Mouse (Mus musculus) gastrocnemius, adult 8-10 months (tissue): ENCODE data around the gene F7. TPM values are rescaled to one million over a fixed set of nuclear protein-coding genes. Genes with fewer than 3 reads are reported as not detected.

Source experiments
- DNase-seq, 2 experiments: peaks; one replicate each; pipeline ENCODE4 v3.0.0; 2022; ENCODE audit warnings: low spot score in 2 of 2
- total RNA-seq, 4 experiments: library from RNA; stranded (reverse); gene quantifications; 2 replicates each; pipeline ENCODE4 v1.2.4; 2022

F7 gene
- not detected for total RNA-seq

DNA sequence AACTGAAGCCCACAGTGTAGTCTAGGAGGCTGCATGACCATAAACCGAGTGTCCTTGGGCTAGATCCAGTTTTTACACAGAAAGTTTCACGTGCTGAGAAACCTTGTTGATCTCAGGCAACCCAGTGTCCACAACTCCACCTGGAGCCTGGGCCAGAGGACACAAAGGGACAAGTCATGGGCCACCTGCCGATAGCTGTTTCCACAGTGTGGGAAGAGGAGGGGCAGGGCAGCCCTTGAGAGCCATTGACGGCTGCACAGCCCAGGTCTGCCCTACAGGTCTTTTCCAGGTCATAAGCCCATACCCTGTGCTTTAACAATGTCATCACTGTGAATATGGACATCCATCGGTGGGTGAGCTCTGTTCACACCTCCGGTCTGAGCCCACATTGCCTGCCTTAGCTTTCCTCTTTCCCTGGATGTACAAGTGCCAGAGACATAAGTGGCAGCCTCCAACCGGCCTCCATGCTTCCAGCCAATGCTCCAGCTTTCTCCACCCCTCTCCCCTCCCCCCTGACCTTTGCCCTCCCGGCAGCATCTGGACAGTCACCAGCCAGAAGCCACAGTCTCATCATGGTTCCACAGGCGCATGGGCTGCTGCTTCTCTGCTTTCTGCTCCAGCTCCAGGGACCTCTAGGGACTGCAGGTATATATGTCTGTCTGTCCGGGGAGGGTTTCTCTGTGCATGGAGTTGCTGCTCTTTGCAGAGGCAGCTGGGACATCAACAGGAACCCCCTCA, at the start of gene F7:
TSS of gene F7 (plus strand) at position 548 of the 738 bp plus-strand sequence.
- no peak for DNase-seq

- no peak for DNase-seq
Observed at GRCm38 (mm10) chr8:12976290-12976689, 49.5 kb upstream of the F7 start.

- no peak for DNase-seq
Observed at GRCm38 (mm10) chr8:12976723-12977122, 49.1 kb upstream of the F7 start.

- DNase-seq: no peak
Observed at GRCm38 (mm10) chr8:12977325-12977724, 48.5 kb upstream of the F7 start.

GRCm38 (mm10) chr8:12978308-12978707, 47.5 kb upstream of the F7 start:
- DNase-seq: no peak

GRCm38 (mm10) chr8:12978726-12979125, 47.1 kb upstream of the F7 start:
- DNase-seq: peak; percentile 17 to 29

DNA sequence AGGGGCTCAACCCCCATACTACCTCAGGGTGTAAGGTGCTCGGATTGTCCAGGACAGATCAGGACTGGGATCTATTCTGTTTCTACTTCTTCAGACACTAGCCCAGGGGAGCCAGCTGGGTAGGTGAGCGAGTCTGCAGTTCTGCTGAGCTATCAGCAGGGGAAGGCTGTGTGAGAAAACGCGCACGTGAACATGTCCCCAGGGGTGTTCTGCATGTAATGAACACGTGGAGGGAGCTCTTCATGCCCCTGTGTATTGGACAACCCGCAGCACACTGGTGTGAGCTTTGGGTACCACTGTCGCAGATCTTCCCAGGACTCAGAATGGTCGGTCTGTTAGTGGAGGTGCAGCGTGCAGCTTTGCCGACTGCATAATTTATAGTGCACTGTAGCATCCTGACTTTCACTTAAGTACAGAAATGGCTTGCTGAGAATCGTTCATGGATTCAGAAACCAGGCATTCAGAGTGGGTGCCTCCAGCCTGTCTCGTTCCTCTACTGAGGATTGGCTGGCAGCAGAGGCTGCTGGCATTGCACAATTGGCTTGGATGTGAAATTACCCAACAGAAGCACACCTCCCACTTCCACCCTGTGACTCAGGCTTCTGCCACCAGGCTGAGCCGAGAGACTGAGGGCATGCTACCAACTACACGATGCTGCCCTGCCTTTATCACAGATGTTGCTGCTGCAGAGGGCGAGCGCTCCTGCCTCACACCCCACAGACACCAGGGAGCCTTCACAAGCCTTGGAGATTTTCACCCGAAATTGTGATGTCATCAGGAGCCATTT, 42.0 kb upstream of the F7 start:
- DNase-seq: no peak

DNA sequence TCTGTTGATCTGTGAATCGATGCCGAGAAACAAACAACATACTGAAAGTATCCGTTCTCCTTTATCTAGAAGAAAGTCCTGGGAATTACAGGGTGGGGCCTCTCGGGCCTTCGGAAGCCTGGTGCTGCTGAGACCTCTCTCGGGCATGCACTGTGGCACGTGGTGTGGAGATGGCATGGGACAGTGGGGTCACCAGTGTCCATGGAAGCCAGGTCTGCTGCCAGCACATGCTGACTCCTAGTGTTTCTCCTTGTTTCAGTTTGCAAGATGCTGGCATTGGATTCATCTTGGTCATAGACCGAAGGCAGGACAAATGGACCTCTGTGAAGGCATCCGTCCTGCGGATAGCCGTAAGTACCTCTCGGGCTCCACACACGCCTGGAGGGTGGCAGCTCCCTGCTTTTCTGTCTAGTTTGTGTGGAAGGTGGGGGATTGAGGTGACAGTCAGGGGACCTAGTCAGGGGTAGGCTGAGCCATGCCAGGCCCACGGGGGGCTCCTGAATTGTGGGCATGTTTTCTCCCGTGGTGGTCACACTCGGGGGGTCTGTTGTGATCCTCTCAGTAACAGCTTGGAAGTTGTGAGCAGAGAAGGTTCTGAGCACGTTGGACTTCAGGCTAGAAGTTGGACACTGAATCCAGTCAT, 41.1 kb upstream of the F7 start:
- no peak for DNase-seq

- no peak for DNase-seq
Observed at GRCm38 (mm10) chr8:12985259-12985658, 40.6 kb upstream of the F7 start.

DNA sequence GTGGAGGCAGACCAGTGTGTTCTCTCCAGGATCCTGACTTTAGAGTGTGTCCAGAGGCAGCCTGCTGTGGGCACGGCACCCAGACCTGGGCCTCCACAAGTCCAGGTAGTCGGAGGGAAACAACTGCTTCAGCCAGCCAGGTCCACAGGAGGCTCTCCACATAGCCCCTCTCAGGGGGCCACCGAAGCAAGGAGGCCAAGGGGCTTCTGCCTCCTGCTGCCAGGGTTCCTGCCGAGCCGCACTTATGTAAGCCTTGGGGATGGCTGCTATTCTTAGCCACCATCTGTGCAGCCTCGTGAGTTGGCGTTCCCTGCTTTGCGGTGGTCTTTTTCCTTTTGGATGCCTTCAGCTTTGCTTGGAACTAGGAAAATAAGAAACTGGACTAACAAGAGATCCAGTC, 38.3 kb upstream of the F7 start:
- no peak for DNase-seq

GRCm38 (mm10) chr8:12988722-12989430, 37.0 kb upstream of the F7 start:
- DNase-seq: peak in 1 of 2 experiments; percentile 16

- DNase-seq: no peak
Observed at GRCm38 (mm10) chr8:12991411-12991810, 34.4 kb upstream of the F7 start.

GRCm38 (mm10) chr8:12994468-12994867, 31.4 kb upstream of the F7 start:
- no peak for DNase-seq

DNA sequence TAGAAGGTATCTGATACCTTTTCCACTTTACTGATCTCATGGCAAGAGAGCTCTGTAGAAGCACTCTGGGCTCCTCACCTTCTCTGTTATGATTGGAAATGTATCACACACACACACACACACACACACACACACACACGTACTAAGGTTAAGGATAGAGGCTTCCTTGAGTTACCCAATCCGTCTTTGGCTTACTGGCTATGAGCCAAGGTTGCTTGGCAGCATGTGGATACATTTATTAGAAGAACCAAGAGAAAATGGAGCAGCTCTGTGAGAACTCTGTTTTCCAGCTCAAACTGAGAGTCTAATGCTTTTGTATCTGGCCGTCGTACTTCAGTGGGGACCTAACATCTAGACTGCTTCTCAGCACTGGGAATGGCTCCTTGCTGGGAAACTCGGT, 30.4 kb upstream of the F7 start:
- no peak for DNase-seq

GRCm38 (mm10) chr8:12996831-12997275, 29.0 kb upstream of the F7 start:
- peak; percentile 34 to 38 for DNase-seq

DNA sequence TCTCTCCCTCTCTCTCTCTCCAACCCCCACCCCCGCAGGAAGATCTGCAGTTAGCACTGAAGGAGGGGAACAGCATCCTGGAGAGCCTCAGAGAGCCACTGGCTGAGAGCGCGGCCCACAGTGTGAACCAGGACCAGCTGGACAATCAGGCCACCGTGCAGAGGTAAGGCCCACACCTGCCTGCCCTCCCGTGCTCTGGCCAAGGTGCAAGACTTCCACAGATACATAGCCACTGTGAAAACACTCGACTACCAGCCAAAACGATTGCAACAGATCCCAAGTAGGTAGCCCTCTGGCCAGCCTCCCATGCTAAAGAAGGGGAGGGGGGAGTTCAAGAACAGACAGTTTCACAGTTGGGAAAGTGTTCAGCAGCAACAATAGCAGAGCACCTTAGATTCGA, 27.5 kb upstream of the F7 start:
- DNase-seq: no peak

- no peak for DNase-seq
Observed at GRCm38 (mm10) chr8:12999793-13000192, 26.0 kb upstream of the F7 start.

GRCm38 (mm10) chr8:13007458-13007857, 18.4 kb upstream of the F7 start:
- no peak for DNase-seq

GRCm38 (mm10) chr8:13010313-13010712, 15.5 kb upstream of the F7 start:
- no peak for DNase-seq

DNA sequence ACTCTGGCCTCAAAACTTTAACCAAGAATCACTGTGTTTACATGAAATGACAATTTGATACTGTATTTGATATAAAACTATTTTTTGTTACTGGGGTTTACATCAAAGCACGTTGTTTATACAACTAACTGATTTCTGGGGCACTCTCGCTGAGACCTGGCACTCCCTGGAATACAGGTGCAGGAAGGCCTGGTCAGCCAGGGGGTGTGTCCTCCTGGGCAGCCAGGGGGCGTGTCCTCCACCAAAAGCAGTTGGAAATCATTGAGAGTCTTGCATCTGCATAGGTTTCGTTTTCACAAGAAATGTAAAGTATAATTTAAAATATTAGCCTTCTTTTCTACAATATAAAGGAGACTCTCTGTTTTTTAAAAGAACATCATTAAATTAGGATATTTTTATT, 6.3 kb upstream of the F7 start:
- no peak for DNase-seq

DNA sequence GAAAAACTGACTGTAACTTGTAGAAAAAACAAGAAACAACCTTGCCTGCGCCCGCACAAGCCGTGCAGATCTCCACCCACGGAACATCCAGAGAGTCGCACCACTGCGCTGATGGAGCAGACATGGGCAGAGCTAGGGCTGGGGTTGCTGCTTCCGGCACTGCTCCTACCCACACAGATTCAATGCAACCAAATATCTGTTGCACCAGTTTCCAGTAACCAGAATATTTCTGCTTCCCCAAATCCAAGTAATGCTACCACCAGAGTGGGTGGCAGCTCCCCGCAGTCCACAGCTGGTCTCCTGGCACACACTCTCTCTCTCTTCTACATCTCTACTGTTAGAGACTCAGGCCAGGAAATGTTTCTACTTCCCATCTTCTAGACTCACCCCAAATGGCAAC, 4.0 kb upstream of the F7 start:
- DNase-seq: no peak

- DNase-seq: no peak
Observed at GRCm38 (mm10) chr8:13027615-13028014, 1.8 kb downstream of the F7 start.
